Mouse (Mus musculus): ENCODE results near the gene Enthd1. TPM values are rescaled to one million over a fixed set of nuclear protein-coding genes. Genes with fewer than 3 reads are reported as not detected.

The Enthd1 gene
- total RNA-seq, 2 experiments from 2014 or later: not detected

- no peak for DNase-seq (ENCODE audit: low spot score in 2 of 2)
Measured at GRCm38 (mm10) chr15:80485601-80486000, 79.4 kb downstream of the Enthd1 start.

GRCm38 (mm10) chr15:80483041-80483705 lies 81.8 kb downstream of the Enthd1 start:
- DNase-seq (ENCODE audit: low spot score in 2 of 2): no peak

- no peak for DNase-seq (ENCODE audit: low spot score in 2 of 2)
Measured at GRCm38 (mm10) chr15:80482348-80482747, 82.6 kb downstream of the Enthd1 start.

GRCm38 (mm10) chr15:80474429-80475002 lies 90.4 kb downstream of the Enthd1 start:
- no peak for DNase-seq (ENCODE audit: low spot score in 2 of 2)

GRCm38 (mm10) chr15:80467876-80468275 lies 97.1 kb downstream of the Enthd1 start:
- no peak for DNase-seq (ENCODE audit: low spot score in 2 of 2)

GRCm38 (mm10) chr15:80462106-80462505 lies 102.8 kb downstream of the Enthd1 start:
- DNase-seq (ENCODE audit: low spot score in 2 of 2): no peak

GRCm38 (mm10) chr15:80461446-80461845 lies 103.5 kb downstream of the Enthd1 start:
- DNase-seq (ENCODE audit: low spot score in 2 of 2): no peak

- DNase-seq (ENCODE audit: low spot score in 2 of 2): no peak
Measured at GRCm38 (mm10) chr15:80460011-80460410, 104.9 kb downstream of the Enthd1 start.

GRCm38 (mm10) chr15:80457984-80458383 lies 107.0 kb downstream of the Enthd1 start:
- no peak for DNase-seq (ENCODE audit: low spot score in 2 of 2)

- DNase-seq (ENCODE audit: low spot score in 2 of 2): no peak
Measured at GRCm38 (mm10) chr15:80454486-80454885, 110.5 kb downstream of the Enthd1 start.

- DNase-seq (ENCODE audit: low spot score in 2 of 2): no peak
Measured at GRCm38 (mm10) chr15:80452425-80452824, 112.5 kb downstream of the Enthd1 start.

- DNase-seq (ENCODE audit: low spot score in 2 of 2): no peak
Measured at GRCm38 (mm10) chr15:80445956-80446687, 118.8 kb downstream of the Enthd1 start.

GRCm38 (mm10) chr15:80440195-80440594 lies 124.8 kb downstream of the Enthd1 start:
- DNase-seq (ENCODE audit: low spot score in 2 of 2): no peak

GRCm38 (mm10) chr15:80438423-80438822 lies 126.5 kb downstream of the Enthd1 start:
- no peak for DNase-seq (ENCODE audit: low spot score in 2 of 2)

- no peak for DNase-seq (ENCODE audit: low spot score in 2 of 2)
Measured at GRCm38 (mm10) chr15:80437996-80438395, 127.0 kb downstream of the Enthd1 start.

GRCm38 (mm10) chr15:80436961-80437360 lies 128.0 kb downstream of the Enthd1 start:
- DNase-seq (ENCODE audit: low spot score in 2 of 2): no peak

GRCm38 (mm10) chr15:80430324-80430723 lies 134.6 kb downstream of the Enthd1 start:
- DNase-seq (ENCODE audit: low spot score in 2 of 2): no peak

GRCm38 (mm10) chr15:80418146-80418545 lies 146.8 kb downstream of the Enthd1 start:
- DNase-seq (ENCODE audit: low spot score in 2 of 2): no peak

GRCm38 (mm10) chr15:80417066-80417465 lies 147.9 kb downstream of the Enthd1 start:
- DNase-seq (ENCODE audit: low spot score in 2 of 2): peak in 1 of 2 experiments; percentile 11

- no peak for DNase-seq (ENCODE audit: low spot score in 2 of 2)
Measured at GRCm38 (mm10) chr15:80415132-80415531, 149.8 kb downstream of the Enthd1 start.

- DNase-seq (ENCODE audit: low spot score in 2 of 2): no peak
Measured at GRCm38 (mm10) chr15:80413988-80414721, 150.8 kb downstream of the Enthd1 start.

GRCm38 (mm10) chr15:80413070-80413469 lies 151.9 kb downstream of the Enthd1 start:
- no peak for DNase-seq (ENCODE audit: low spot score in 2 of 2)

All from adrenal gland, postnatal 4 days (tissue).